Mouse (Mus musculus) c-Kit-positive CD71-positive TER-119-negative erythroid progenitor cells, embryonic 14.5 days (primary cell): ENCODE data around the gene Olfr573-ps1.
A peak's percentile ranks its signal among the peaks of the same experiment; 100 is the strongest.

Experiments
- DNase-seq: peaks from one replicate; pipeline ENCODE4 v3.0.0-alpha.2; 2013; ENCODE audit warnings: low read depth

Gene Olfr573-ps1

GRCm38 (mm10) chr7:102942475-102942874 is at the start of gene Olfr573-ps1:
Olfr573-ps1 (minus strand) TSS chr7:102942575.
- DNase-seq: no peak

- DNase-seq: no peak
These were observed 46.8 kb upstream of the Olfr573-ps1 start, which contains the start of gene Olfr578 for GRCm38 (mm10) chr7:102989224-102989623. Olfr578 (minus strand) TSS chr7:102989324.

GRCm38 (mm10) chr7:102975843-102976242 is 33.5 kb upstream of the Olfr573-ps1 start, which contains the start of gene Olfr577:
Olfr577 (minus strand) TSS chr7:102975943.
- DNase-seq: no peak

GRCm38 (mm10) chr7:102974399-102974798 is 32.0 kb upstream of the Olfr573-ps1 start:
- no peak for DNase-seq

DNA sequence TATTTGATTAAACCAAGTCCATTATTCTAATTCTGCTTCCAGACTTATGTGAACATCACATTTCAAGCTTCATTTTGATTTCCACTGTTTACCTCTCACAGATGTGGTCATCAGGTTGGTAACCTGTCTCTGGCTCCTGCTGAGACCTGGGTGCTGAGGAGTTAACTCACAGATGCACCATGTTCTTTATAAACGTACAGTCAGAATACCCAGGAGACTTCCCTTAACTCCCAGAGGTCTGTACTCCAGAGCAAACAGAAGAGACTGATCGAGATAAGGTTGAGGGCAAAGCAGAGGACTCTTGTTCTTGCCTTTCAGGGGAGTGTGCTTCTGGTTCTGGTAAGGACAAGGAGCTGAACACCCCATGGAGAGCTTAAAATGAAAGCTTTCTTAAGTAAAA is 20.0 kb upstream of the Olfr573-ps1 start, which contains the start of gene Olfr576:
Olfr576 (plus strand) TSS at position 301 of the 400 bp plus-strand sequence.
- DNase-seq: no peak

GRCm38 (mm10) chr7:102958593-102958992 is 16.2 kb upstream of the Olfr573-ps1 start, which contains the start of gene Olfr575:
Olfr575 (minus strand) TSS chr7:102958775.
- no peak for DNase-seq

DNA sequence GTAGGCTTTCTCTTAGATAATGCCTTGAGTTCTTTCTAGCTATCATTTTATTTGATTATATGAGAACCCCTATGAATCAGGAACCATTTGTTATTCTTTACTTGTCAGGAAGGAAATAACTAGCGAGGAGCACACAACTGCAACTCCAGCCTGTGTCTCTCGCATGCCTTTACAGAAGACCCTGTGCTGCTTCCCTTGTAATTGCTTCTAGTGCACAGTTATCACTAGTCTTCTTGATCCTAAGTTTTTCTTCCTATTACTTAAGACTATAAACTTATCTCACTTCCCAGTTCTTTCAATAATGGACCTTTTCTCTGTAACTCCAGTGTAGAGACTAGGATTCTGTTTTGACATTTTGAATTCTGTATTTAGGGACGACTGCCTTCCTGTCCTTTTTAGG is 15.8 kb upstream of the Olfr573-ps1 start:
- DNase-seq: no peak

- no peak for DNase-seq
These were observed 8.4 kb upstream of the Olfr573-ps1 start for GRCm38 (mm10) chr7:102950732-102951131.

GRCm38 (mm10) chr7:102948167-102948566 is 5.8 kb upstream of the Olfr573-ps1 start, which contains the start of gene Olfr574:
Olfr574 (plus strand) TSS chr7:102948467.
- no peak for DNase-seq

- no peak for DNase-seq
These were observed 1.0 kb upstream of the Olfr573-ps1 start for GRCm38 (mm10) chr7:102943417-102943816.

DNA sequence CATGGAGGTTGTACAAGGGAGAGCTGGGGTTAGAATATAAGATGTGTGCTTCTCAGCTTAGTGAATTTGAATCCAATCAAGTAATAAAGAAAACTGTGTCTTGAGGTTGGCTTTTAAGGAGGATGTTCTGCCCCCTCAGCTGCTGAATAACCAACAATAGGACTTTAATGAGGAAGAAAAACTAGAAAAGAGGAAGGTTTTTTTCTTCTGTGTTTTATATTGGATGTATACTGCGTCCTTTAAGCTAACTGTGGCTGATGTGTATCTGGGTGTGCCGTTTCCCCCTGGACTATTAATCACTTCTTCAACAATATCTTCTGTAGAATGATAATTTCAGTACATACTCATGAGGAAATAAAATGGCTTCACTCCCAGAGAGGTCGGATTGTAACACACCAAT is 15.3 kb downstream of the Olfr573-ps1 start:
- no peak for DNase-seq

DNA sequence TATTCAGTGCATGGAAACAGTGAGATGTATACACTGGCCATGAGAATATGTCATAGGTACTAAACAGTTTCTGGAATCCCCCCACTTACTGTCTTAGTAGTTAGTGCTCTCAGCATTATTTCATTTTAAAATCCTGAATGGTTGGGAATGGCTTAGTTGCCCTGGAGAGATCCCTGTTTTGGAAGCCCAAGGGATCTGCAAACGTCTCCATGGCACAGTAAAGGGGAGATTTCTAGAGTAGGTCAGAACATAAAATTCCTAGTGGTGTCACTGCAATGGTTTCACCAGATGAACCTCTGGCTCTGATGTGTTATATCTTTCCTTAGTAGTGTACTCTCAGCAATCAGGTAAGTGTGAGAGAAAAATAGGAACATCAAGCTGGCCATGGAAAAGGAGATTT is 18.3 kb downstream of the Olfr573-ps1 start, which contains the start of gene Olfr572:
Olfr572 (plus strand) TSS at position 301 of the 400 bp plus-strand sequence.
- no peak for DNase-seq

- peak; percentile 44 for DNase-seq
These were observed 22.7 kb downstream of the Olfr573-ps1 start for GRCm38 (mm10) chr7:102919632-102920031.

DNA sequence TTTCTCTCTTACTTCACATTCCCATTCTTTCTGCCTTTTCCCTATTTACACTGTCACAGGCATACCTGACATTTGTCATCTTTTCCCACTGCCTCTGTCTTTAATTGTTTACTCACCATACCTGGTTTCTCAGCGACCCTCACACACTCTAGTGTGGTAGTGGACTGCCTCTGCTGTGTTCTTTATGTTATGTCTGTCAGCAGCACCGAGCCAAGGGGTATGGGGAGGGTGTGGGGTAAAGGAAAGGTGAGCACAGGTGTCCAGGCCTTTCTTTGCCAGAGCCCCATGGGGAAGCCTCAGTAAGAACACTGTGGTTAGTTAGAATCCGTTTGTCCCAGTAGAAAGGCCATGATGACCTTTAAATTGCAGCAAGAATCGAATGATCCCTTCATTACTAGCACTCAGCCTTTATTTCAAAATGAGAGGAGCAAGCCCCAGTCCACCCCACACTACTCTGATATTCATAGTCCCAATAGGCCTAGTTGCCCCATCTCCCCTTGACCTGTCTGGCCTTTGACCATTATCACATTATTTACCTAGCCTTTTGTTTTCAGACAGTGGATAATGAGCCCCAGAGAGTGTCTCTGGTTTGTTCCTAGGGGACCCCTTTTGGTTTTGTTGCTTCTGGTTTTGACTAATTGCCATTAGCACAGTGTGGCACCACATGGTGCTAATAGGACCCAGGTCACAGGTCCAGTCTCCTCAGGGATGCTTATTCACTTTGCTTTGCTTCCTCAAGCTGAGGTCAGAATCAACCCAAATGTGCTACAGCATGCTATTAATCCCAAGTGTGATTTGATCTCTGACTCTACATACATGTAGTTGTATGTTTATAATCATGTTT is 25.1 kb downstream of the Olfr573-ps1 start, which contains the start of gene Olfr571:
Olfr571 (minus strand) TSS at position 505 of the 844 bp plus-strand sequence.
- DNase-seq: no peak

DNA sequence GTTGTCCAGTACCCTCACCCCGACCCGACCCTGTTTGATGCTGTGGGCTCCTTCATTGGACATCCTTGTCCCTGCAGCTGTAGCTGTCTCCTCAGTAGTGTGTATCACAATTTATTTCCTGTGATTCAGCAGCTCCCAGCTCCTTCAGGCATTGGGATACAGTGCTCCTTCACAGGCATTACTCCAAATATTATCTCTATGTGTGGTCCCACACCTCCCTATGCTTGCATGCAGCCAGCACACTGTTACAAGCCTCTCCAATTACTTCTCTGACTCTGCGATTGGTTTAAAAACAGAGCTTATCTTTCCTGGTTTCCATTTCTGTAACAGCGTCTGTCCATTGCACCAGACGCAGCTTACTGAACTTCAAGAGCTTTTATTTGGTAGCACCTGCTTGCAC is 26.0 kb downstream of the Olfr573-ps1 start:
- no peak for DNase-seq

- no peak for DNase-seq
These were observed 27.1 kb downstream of the Olfr573-ps1 start for GRCm38 (mm10) chr7:102915261-102915660.
